Mouse (Mus musculus) lung, postnatal 0 days (tissue): ENCODE measurements around the gene Tff2. TPM values are rescaled to one million over a fixed set of nuclear protein-coding genes. Genes with fewer than 3 reads are reported as not detected.

Experiments used
- ATAC-seq: fragments of 200-750 bp; cut with Nextera tagmentation; 2 replicates; pipeline ENCODE4 v1.8.0; 2017; ENCODE audit warnings: moderate library complexity
- DNase-seq: peaks from one replicate; pipeline ENCODE4 v3.0.0-alpha.2; 2016; ENCODE audit warnings: low spot score
- H3K27ac ChIP-seq: fragments of 300-500 bp; sonication (generic); 2 replicates; pipeline ENCODE4 v1.5.1; 2014; ENCODE audit warnings: antibody characterized with exemption, mild to moderate bottlenecking, low read length, mixed read lengths
- H3K27me3 ChIP-seq: fragments of 300-500 bp; sonication (generic); replicated peaks from 2 replicates; pipeline ENCODE4 v1.6.1; 2014; ENCODE audit warnings: low read length, mixed read lengths; ENCODE audit not compliant: insufficient read depth
- H3K36me3 ChIP-seq: fragments of 300-500 bp; sonication (generic); 2 replicates; pipeline ENCODE4 v1.6.1; 2014; ENCODE audit warnings: low read length, mixed read lengths; ENCODE audit not compliant: insufficient read depth
- H3K4me1 ChIP-seq: fragments of 300-500 bp; sonication (generic); 2 replicates; pipeline ENCODE4 v1.6.1; 2014; ENCODE audit warnings: antibody characterized with exemption, low read depth, low read length, mixed read lengths; ENCODE audit not compliant: insufficient read depth
- H3K4me2 ChIP-seq: fragments of 300-500 bp; sonication (generic); replicated peaks from 2 replicates; pipeline ENCODE4 v1.6.1; 2014; ENCODE audit warnings: low read depth, mild to moderate bottlenecking, low read length, moderate library complexity, mixed read lengths
- H3K4me3 ChIP-seq: fragments of 300-500 bp; sonication (generic); 2 replicates; pipeline ENCODE4 v1.5.1; 2014; ENCODE audit warnings: low read depth, low read length
- H3K9ac ChIP-seq: fragments of 300-500 bp; sonication (generic); replicated peaks from 2 replicates; pipeline ENCODE4 v1.6.1; 2014; ENCODE audit warnings: low read depth, mild to moderate bottlenecking
- H3K9me3 ChIP-seq: fragments of 300-500 bp; sonication (generic); 2 replicates; pipeline ENCODE4 v1.6.1; 2016; ENCODE audit warnings: low read length, mixed read lengths
- CTCF ChIP-seq: IDR thresholded peaks from 2 replicates; pipeline ENCODE4 v1.5.1; 2016; ENCODE audit warnings: antibody characterized with exemption, mild to moderate bottlenecking
- EP300 ChIP-seq: IDR thresholded peaks from 2 replicates; pipeline ENCODE4 v1.6.1; 2016; ENCODE audit warnings: antibody characterized with exemption, mild to moderate bottlenecking, control low read depth
- WGBS: fragments of 180-500 bp; shearing (Covaris S2); extraction: QIAGEN DNeasy Blood & Tissue Kit; methylation state at CpG from one replicate; pipeline ENCODE4 v1.1.7; 2014; 5-methylcytosine and 5-hydroxymethylcytosine counted together
- polyA plus RNA-seq: library from polyadenylated mRNA; unstranded; fragments of >200 nt; fragmentation: Nextera tagmentation; extraction: Ambion mirVana; gene quantifications from 2 replicates; pipeline ENCODE4 v1.2.1, GENCODE M21; 2015

Tff2 gene
- polyA plus RNA-seq, 1 experiment from 2014 or later, result 0.21 TPM

DNA sequence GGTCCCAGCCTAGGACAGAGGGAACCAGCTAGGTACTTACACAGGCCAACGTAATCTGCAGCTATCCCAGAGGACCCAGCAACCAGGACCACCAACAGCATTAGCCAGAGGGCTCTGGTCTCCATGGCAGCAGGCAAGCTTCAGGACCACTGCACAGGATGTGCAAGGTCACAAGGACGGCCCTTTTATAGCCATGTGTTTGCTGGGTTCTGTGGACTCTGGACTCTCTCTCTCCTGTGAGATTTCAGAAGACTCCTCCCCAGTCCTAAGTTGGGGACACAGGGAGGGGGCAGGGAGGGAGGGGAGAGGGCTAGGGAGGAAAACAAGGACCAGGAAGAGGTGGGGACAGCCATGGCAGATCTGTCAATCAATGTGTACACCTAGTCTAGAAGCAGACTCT is 14.6 kb downstream of the Tff2 start, which contains the start of gene Tff3:
Gene Tff3 (minus strand): TSS at position 195 of the 400 bp plus-strand sequence.
- Histone ChIP-seq H3K27me3 (no peaks in the 10 kb centered on the region), H3K4me3 (no peak within 1 kb of the TSS), H3K9me3 (no peaks in the 10 kb centered on the region), H3K27ac (no peak within 1 kb of the TSS), H3K9ac (no peak within 1 kb of the TSS), H3K4me2 (no peak within 1 kb of the TSS), H3K36me3 (no peaks in the 10 kb centered on the region), H3K4me1 (no peaks in the 10 kb centered on the region)
- 22% methylated on average over 2 of the region's 2 CpGs for WGBS
- ATAC-seq (no peak), DNase-seq (no peak)
- TF ChIP-seq EP300, result no peak
- no peak for TF ChIP-seq CTCF

- Histone ChIP-seq H3K9ac (no peak overlapping the region), H3K4me1 (no peaks in the 10 kb centered on the region), H3K27me3 (no peaks in the 10 kb centered on the region), H3K9me3 (no peaks in the 10 kb centered on the region), H3K27ac (no peak overlapping the region), H3K4me2 (no peak overlapping the region), H3K36me3 (no peaks in the 10 kb centered on the region), H3K4me3 (no peak overlapping the region)
- DNase-seq (no peak), ATAC-seq (no peak)
- TF ChIP-seq EP300 (no peak), CTCF (no peak)
- WGBS, result 75% methylated on average over 9 of the region's 9 CpGs
Measured at GRCm38 (mm10) chr17:31128708-31129318, 15.3 kb downstream of the Tff2 start.

DNA sequence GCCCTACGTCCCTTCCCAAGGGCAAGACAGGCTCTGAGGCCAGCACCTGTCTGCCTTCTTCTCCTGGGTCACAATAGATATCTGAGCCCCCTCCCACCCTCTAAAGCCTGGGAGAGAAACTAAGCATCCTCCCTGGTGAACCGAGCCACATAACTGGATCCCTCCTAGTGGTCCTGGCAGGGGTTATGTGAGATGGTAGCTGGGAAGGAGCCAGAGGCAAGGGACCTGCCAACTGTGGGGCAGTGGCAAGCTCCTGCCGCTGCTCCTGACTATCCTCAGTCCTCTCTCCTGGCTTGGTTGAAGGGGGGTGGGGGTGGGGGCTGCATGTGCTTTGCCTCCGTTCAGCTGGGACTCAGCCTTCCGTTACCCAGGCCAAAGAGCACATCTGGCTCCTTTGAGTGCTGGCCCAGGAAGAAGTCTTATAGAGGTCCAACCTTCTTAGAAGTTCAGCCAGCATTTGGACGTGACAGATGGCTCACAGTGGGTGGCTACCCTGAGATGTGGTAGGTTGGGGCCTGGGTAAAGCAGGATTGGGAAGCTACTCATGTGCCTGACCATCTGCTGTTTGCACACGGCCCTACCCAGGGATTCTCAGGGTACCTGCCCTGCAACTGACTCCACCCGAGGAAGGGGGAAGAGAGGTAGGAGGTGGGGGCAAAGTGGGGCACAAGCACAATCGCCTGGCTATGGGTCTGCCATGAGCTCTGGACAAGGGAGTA is 18.4 kb downstream of the Tff2 start:
- no peaks in the 10 kb centered on the region for H3K4me1 ChIP-seq
- WGBS, result 32% methylated on average over 8 of the region's 9 CpGs
- no peak for TF ChIP-seq CTCF
- no peak for TF ChIP-seq EP300
- H3K27ac ChIP-seq, result no peak overlapping the region
- H3K27me3 ChIP-seq, result no peaks in the 10 kb centered on the region
- no peak overlapping the region for H3K4me2 ChIP-seq
- H3K36me3 ChIP-seq, result no peaks in the 10 kb centered on the region
- ATAC-seq (no peak), DNase-seq (no peak)
- H3K9ac ChIP-seq, result no peak overlapping the region
- H3K4me3 ChIP-seq, result no peak overlapping the region
- no peaks in the 10 kb centered on the region for H3K9me3 ChIP-seq

DNA sequence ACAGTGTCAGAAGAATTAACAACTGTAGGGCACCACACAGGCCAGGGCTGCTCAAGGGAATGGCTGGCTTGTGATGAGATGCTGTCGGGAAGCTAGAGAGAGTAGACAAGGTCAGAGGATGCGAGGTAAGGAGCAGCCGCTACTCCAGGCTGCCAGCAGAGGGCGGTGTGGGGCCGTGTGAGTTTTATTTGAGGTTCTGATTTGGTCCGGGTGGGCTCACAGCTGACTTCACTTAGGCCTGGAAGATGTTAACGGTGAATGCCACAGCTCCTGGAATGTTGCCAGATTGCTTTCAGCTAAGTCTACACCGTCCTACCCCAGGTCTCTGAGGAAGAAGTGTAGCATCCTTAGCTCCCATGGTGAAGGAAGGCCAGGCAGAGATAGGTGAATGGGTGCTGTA is 22.1 kb downstream of the Tff2 start:
- no peak for ATAC-seq
- Histone ChIP-seq H3K4me2 (no peak overlapping the region), H3K36me3 (no peaks in the 10 kb centered on the region), H3K9me3 (no peaks in the 10 kb centered on the region), H3K27me3 (no peaks in the 10 kb centered on the region), H3K4me3 (no peak overlapping the region), H3K4me1 (no peaks in the 10 kb centered on the region), H3K27ac (no peak overlapping the region), H3K9ac (no peak overlapping the region)
- 6% methylated on average over 8 of the region's 8 CpGs for WGBS
- DNase-seq, result peak; percentile 45
- TF ChIP-seq EP300 (no peak), CTCF (peak; percentile 83)

DNA sequence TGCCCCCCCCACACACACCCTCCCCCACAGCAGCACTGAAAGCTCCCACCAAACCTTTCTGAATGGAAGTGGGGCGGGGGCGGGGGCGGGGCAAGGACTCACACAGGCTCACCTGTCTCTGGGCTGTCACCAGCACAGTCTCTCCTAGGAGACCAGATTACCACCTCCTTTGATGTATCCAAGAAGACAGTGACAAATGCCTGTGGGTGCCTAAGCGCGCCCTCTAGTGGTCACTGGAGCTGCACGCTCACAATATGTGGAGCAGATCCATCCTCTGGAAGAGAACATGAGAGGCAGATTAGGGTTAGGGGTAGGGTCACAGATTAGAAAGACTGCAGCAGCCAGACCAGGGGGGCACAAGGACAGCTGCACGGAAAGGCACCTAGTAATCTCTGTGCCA is 24.7 kb downstream of the Tff2 start:
- H3K27me3 ChIP-seq, result no peaks in the 10 kb centered on the region
- H3K4me2 ChIP-seq, result no peak overlapping the region
- no peaks in the 10 kb centered on the region for H3K9me3 ChIP-seq
- H3K4me1 ChIP-seq, result no peaks in the 10 kb centered on the region
- H3K9ac ChIP-seq, result no peak overlapping the region
- WGBS, result 2% methylated on average over 4 of the region's 7 CpGs
- DNase-seq (peak; percentile 67), ATAC-seq (peak; percentile 59)
- no peak overlapping the region for H3K27ac ChIP-seq
- no peak overlapping the region for H3K4me3 ChIP-seq
- TF ChIP-seq EP300, result no peak
- peak; percentile 95 for TF ChIP-seq CTCF
- no peaks in the 10 kb centered on the region for H3K36me3 ChIP-seq

DNA sequence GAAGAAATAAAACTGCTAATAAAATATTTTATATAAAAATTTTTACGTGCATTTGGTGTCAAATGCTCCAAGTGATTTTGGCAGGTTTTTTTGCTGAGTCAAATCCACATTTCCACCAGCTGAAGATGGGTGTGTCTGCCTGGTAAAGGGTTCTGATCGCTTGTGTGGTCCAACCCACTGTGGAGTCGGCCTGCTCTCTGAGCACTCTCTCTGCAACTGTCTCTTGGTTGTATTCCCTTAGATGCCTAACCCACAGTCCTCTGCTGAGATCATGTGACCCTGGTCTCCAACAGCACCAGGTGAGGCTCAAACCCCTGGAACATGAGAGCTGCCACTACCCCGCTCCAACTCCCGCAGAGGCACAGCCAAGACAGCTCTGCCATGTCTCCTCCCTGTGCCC is 26.1 kb downstream of the Tff2 start:
- H3K27ac ChIP-seq, result no peak overlapping the region
- no peak overlapping the region for H3K4me3 ChIP-seq
- no peak for ATAC-seq

More for the DNA sequence above, 26.1 kb downstream of the Tff2 start:
- H3K27me3 ChIP-seq, result no peaks in the 10 kb centered on the region
- H3K4me2 ChIP-seq, result no peak overlapping the region
- no peak for TF ChIP-seq CTCF
- no peak for TF ChIP-seq EP300
- H3K36me3 ChIP-seq, result no peaks in the 10 kb centered on the region
- no peaks in the 10 kb centered on the region for H3K9me3 ChIP-seq
- no peak overlapping the region for H3K9ac ChIP-seq
- H3K4me1 ChIP-seq, result no peaks in the 10 kb centered on the region
- WGBS, result 85% methylated on average over 5 of the region's 5 CpGs
- DNase-seq, result no peak
